Mouse (Mus musculus) thymus, adult 2 months (tissue): Measurements from ENCODE around the gene Antxr2. TPM values are rescaled to one million over a fixed set of nuclear protein-coding genes. Genes with fewer than 3 reads are reported as not detected.

ENCODE experiments used
- DNase-seq: peaks from one replicate; pipeline ENCODE4 v3.0.0; 2021
- H3K27ac ChIP-seq: fragments of 200-500 bp; 2 replicates; pipeline ENCODE4 v1.5.1; 2012; ENCODE audit warnings: low read length, control low read depth; ENCODE audit not compliant: control insufficient read depth, insufficient read depth
- H3K27me3 ChIP-seq: fragments of 200-500 bp; 2 replicates; pipeline ENCODE4 v1.6.1; 2012; ENCODE audit warnings: mild to moderate bottlenecking, low read length, moderate library complexity, mixed read lengths; ENCODE audit not compliant: control insufficient read depth, insufficient read depth
- H3K36me3 ChIP-seq: fragments of 200-500 bp; 2 replicates; pipeline ENCODE4 v1.6.1; 2012; ENCODE audit warnings: mild to moderate bottlenecking, low read length, moderate library complexity; ENCODE audit not compliant: control insufficient read depth, insufficient read depth
- H3K4me1 ChIP-seq: fragments of 200-500 bp; replicated peaks from 2 replicates; pipeline ENCODE4 v1.6.1; 2012; ENCODE audit warnings: low read length; ENCODE audit not compliant: control insufficient read depth, insufficient read depth
- H3K4me3 ChIP-seq: fragments of 200-500 bp; 2 replicates; pipeline ENCODE4 v1.5.1; 2012; ENCODE audit warnings: mild to moderate bottlenecking, low read length, control low read depth, moderate library complexity; ENCODE audit not compliant: control insufficient read depth, insufficient read depth
- CTCF ChIP-seq: fragments of 200-500 bp; IDR thresholded peaks from 2 replicates; pipeline ENCODE4 v1.5.1; 2012; ENCODE audit warnings: mild to moderate bottlenecking, control low read depth, low read length, moderate library complexity, borderline replicate concordance; ENCODE audit not compliant: control insufficient read depth, poor library complexity, insufficient read depth; ENCODE audit errors: extremely low read depth
- POLR2A ChIP-seq: fragments of 200-500 bp; IDR thresholded peaks from 2 replicates; pipeline ENCODE4 v1.6.1; 2012; ENCODE audit warnings: mild to moderate bottlenecking, low read length, control low read depth, moderate library complexity; ENCODE audit not compliant: control insufficient read depth, poor library complexity, insufficient read depth; ENCODE audit errors: extremely low read depth
- WGBS: fragments of 180-500 bp; shearing (Covaris S2); methylation state at CpG from one replicate; pipeline ENCODE4 v1.1.7; 2018; 5-methylcytosine and 5-hydroxymethylcytosine counted together
- polyA plus RNA-seq: library from polyadenylated mRNA; depleted of rRNA; stranded (reverse); fragments of >200 nt; gene quantifications from 2 replicates; pipeline ENCODE4 v1.2.3, GENCODE M21; 2012

Antxr2 gene
- polyA plus RNA-seq, 1 experiment, result 4.5 TPM

GRCm38 (mm10) chr5:97905856-97906255 lies 125.0 kb downstream of the Antxr2 start:
- DNase-seq, result no peak
- Histone ChIP-seq H3K27me3 (no peaks in the 10 kb centered on the region), H3K4me3 (no peak overlapping the region), H3K27ac (no peak overlapping the region), H3K4me1 (0 out of 2 replicates have a peak, but pooled peaks cover 2% of the 10 kb centered on the region), H3K36me3 (no peaks in the 10 kb centered on the region)
- TF ChIP-seq POLR2A, result no peak
- no peak for TF ChIP-seq CTCF
- WGBS, result 91% methylated on average over 3 of the region's 3 CpGs

- H3K27ac ChIP-seq, result no peak overlapping the region
- WGBS, result 97% methylated on average over 7 of the region's 7 CpGs
- TF ChIP-seq CTCF (no peak), POLR2A (no peak)
- H3K36me3 ChIP-seq, result no peaks in the 10 kb centered on the region
- H3K4me1 ChIP-seq, result no peaks in the 10 kb centered on the region
- no peaks in the 10 kb centered on the region for H3K27me3 ChIP-seq
- DNase-seq, result no peak
- H3K4me3 ChIP-seq, result no peak overlapping the region
These were observed 129.7 kb downstream of the Antxr2 start for GRCm38 (mm10) chr5:97901096-97901495.

DNA sequence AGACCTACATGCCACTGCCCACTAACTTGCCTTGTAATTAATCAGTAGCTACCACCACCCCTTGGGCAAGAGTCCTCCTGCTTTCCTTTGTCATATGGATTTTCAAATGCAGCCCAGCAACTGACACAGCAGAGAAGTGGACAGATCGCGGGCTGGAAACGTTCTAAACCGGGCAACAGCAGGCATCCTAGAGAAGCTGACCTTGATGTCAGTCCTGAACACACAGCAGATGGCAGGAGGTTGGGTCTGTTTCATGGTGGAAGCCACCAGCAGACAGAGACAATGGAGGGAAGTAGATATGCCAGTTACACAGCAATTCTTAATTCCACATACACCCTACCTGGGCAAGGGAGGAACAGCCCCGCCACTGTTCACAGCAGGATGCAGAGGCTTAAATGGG lies 131.5 kb downstream of the Antxr2 start:
- no peak for DNase-seq
- Histone ChIP-seq H3K36me3 (no peaks in the 10 kb centered on the region), H3K4me3 (no peak overlapping the region), H3K27me3 (no peaks in the 10 kb centered on the region), H3K27ac (no peak overlapping the region), H3K4me1 (no peaks in the 10 kb centered on the region)
- 94% methylated on average over 5 of the region's 5 CpGs for WGBS
- TF ChIP-seq CTCF, result no peak
- TF ChIP-seq POLR2A, result no peak

- DNase-seq, result no peak
- no peak overlapping the region for H3K4me3 ChIP-seq
- no peaks in the 10 kb centered on the region; the same call in 1 of the 2 replicates for H3K4me1 ChIP-seq
- no peak for TF ChIP-seq CTCF
- TF ChIP-seq POLR2A, result no peak
- no peaks in the 10 kb centered on the region for H3K27me3 ChIP-seq
- H3K36me3 ChIP-seq, result no peaks in the 10 kb centered on the region
- WGBS, result 54% methylated on average over 6 of the region's 6 CpGs
- H3K27ac ChIP-seq, result no peak overlapping the region
These were observed 145.4 kb downstream of the Antxr2 start for GRCm38 (mm10) chr5:97885427-97885826.

- TF ChIP-seq POLR2A, result no peak
- no peak for TF ChIP-seq CTCF
- Histone ChIP-seq H3K4me1 (no peaks in the 10 kb centered on the region; the same call in 1 of the 2 replicates), H3K4me3 (no peak overlapping the region), H3K27ac (no peak overlapping the region), H3K27me3 (no peaks in the 10 kb centered on the region), H3K36me3 (no peaks in the 10 kb centered on the region)
- 65% methylated on average over 3 of the region's 3 CpGs for WGBS
- no peak for DNase-seq
These were observed 146.7 kb downstream of the Antxr2 start for GRCm38 (mm10) chr5:97884110-97884509.

DNA sequence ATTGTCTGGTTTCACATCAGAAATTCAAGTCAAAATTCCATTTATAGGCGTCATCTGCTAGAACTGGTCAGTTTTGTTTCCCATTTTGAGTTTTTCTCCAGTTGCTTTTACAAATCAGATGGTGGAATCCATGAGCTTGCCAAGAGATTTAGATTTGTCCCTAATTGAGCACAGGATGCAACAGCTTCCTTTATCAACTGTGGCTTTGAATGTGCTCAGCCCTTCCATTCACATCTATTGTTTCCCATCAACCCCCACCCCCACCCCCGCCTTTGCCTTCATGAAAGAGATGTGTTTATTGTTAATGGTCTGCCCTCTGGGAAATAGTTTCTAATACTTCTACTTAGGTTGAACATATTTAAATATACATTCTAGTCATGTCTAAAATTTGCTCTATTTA lies 149.4 kb downstream of the Antxr2 start:
- no peak for DNase-seq
- TF ChIP-seq POLR2A (no peak), CTCF (no peak)
- WGBS, result 95% methylated on average over 2 of the region's 2 CpGs
- no peaks in the 10 kb centered on the region for H3K36me3 ChIP-seq
- no peaks in the 10 kb centered on the region; the same call in 1 of the 2 replicates for H3K4me1 ChIP-seq
- H3K27ac ChIP-seq, result no peak overlapping the region
- no peak overlapping the region for H3K4me3 ChIP-seq
- no peaks in the 10 kb centered on the region for H3K27me3 ChIP-seq

GRCm38 (mm10) chr5:97880115-97880514 lies 150.7 kb downstream of the Antxr2 start:
- Histone ChIP-seq H3K27ac (no peak overlapping the region), H3K4me1 (no peaks in the 10 kb centered on the region), H3K36me3 (no peaks in the 10 kb centered on the region), H3K4me3 (no peak overlapping the region), H3K27me3 (no peaks in the 10 kb centered on the region)
- no peak for TF ChIP-seq CTCF
- TF ChIP-seq POLR2A, result no peak
- WGBS, result 53% methylated on average over 8 of the region's 8 CpGs
- no peak for DNase-seq
